Mouse (Mus musculus): ENCODE data around the gene Neurl1b. TPM values are rescaled to one million over a fixed set of nuclear protein-coding genes. Genes with fewer than 3 reads are reported as not detected.

Gene Neurl1b
- polyA plus RNA-seq, 1 experiment = 7.9 TPM

DNA sequence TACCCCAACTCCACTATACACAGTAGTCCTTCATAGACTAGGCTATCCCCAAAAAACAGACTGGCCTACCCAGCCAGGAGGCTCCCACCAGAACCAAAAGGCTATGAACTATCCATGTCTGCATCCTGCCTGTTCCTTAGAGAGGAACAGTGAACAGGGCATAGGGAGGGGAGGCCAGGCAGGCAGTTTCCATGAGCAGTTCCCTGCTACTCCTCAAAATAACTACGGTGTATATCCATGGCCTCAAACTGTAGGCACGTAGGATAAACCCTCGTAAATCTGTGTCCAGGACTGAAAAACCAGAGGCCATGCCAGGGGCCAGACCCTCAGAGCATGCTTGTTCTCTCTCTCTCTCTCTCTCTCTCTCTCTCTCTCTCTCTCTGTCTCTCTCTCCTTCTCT, 17.9 kb upstream of the Neurl1b start:
- no peak for DNase-seq (ENCODE audit: low spot score)

- no peak for DNase-seq (ENCODE audit: low spot score)
Observed at GRCm38 (mm10) chr17:26397339-26397738, 17.3 kb upstream of the Neurl1b start.

- no peak for DNase-seq (ENCODE audit: low spot score)
Observed at GRCm38 (mm10) chr17:26405340-26406100, 9.1 kb upstream of the Neurl1b start.

DNA sequence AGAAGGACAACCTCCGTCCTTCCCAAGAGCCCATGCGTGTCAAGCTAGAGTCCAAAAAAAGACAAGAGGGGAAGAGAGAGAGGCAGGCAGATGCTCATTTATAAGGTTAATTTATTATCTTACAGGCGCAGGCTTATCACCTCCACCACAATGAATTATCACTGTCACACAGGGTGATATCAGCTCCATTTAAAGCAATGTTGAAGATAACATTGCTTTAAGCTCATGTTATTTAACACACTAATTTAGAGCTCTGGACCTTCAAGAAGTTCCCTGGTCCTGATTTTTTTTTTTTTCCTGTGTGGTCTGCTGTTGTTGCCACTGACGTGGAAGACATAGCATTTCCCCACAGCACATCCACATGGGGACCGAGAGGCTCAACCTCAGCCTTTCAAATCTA, 1.7 kb upstream of the Neurl1b start:
- DNase-seq (ENCODE audit: low spot score) = no peak

GRCm38 (mm10) chr17:26414184-26414522, 476 bp upstream of the Neurl1b start:
- DNase-seq (ENCODE audit: low spot score) = no peak

GRCm38 (mm10) chr17:26415355-26415865, 781 bp downstream of the Neurl1b start:
- no peak for DNase-seq (ENCODE audit: low spot score)

DNA sequence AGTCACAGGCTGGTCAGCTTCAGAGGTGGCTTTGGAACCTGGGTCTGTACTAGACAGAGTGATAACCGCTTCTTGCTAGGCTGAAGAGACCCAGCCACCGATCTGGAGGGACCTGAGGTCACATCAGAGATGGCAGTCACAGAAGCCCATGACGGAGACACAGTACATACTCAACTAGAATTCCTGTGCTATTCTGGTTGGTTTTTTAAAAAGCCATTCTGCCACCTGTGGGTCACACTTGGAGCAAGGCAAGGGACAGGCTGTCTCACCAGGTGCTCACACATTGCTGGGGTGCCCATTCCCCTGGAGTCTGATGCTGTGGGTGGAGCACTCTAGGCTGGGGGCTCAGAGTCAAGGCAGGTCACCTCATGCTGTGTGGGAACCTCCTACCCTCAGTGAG, 1.5 kb downstream of the Neurl1b start:
- no peak for DNase-seq (ENCODE audit: low spot score)

DNA sequence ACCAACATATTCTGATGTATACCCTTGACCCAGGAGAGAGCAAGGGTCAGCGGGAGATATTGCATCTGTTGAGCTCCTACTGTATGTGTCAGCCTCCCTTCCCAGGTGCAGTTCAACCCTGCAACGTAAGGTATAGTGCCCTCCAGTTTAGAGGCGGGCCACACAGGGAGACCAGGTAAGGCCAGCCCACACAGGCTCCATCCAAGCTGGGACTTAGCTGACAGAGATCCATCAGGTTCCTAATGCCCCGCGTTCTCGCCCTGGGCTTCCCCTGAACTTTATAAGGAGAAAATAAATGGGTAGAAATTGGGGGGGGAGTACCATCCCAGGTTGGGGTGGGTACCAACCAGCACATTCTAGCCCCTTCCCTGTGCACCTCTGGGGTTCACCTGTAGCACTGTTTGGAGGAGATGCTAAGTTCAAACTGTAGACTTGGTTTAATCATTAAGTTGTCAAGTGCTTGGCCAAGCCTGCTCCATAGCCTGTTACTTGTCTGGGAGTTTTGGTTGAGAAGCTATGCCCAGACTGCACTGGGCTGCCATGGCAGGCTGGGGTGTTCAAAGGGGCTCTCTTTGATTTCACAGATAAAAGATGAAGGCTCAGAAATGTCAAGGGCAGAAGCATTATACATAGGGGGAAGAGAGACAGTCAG, 3.3 kb downstream of the Neurl1b start:
- DNase-seq (ENCODE audit: low spot score) = no peak

DNA sequence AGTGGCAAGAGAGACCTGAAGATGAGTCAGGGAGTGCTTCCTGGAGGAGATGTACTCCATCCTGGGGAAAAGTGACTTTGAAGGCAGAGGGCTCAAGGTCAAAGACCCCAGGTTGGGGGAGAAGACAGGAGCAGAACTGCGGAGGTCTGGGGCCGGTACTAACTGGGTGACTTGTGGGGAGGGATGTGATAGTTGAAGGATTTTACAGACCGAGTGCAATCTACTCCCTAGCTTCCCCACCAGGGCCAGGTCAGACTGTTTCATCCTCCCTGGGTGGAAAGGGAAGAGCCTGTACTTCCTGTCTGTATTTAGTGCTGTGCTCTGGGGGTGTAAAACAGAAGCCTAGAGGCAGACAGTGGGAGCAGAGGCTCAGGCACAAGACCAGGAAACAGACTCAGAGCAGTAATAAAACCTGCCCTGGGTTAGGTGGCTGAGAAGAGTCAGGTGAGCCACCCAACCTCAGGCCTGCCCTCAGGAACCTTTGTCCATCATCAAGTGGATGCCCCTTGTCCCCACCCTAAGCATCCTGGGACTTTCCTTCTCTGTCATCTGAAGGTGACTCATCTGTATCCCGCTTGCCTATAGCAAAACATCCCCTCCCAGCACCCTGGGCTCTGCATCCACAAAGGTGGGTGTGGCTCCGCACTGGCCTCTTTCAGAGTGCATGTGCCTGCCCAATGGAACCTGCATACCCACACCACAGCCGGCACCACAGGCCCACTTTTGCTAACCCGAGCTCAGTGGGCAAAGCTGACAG, 6.0 kb downstream of the Neurl1b start:
- DNase-seq (ENCODE audit: low spot score) = no peak

GRCm38 (mm10) chr17:26421561-26421960, 6.9 kb downstream of the Neurl1b start:
- DNase-seq (ENCODE audit: low spot score) = no peak

DNA sequence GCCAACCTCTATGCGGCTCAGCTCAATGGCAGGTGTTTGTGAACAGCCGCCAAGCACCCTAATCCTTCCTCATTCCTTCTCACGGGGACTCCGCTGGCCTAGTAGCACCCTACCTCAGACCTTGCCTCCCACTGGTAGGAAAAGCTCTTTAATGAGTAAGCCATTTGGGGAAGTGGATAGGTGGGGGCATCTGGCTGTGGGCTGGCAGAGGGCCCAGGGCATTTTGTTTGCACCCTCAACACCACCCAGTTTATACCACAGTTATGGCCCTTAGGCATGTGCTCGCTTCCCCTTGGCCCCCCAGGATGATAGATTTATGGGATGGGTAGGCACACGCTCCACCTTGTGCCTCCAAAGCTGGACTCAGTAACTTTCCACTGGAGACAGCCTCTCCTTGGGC, 7.8 kb downstream of the Neurl1b start:
- no peak for DNase-seq (ENCODE audit: low spot score)

- peak; percentile 55 for DNase-seq (ENCODE audit: low spot score)
Observed at GRCm38 (mm10) chr17:26423967-26424641, 9.5 kb downstream of the Neurl1b start.

GRCm38 (mm10) chr17:26424973-26425735, 10.5 kb downstream of the Neurl1b start:
- DNase-seq (ENCODE audit: low spot score) = no peak

DNA sequence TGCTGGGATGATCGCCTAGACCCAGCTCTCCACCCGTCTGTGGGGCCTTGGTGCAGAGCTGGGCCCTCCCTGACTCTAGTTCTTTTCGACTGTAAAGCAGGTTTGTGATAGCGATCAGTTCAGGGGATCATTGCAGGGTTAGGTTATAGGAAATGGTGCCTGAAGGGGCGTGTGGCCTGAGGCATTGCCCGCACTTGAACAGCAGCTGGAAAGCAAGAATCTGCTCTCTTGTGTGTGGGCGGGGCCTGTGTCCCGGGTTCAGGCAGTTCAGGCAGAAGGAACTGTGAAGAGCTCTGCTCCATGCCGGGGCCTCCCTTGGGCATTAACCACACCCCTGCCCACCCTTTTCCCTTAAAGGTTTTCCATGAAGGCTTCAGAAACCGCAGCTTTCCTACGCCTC, 18.7 kb downstream of the Neurl1b start:
- no peak for DNase-seq (ENCODE audit: low spot score)

GRCm38 (mm10) chr17:26437089-26437815, 22.6 kb downstream of the Neurl1b start:
- no peak for DNase-seq (ENCODE audit: low spot score)

DNA sequence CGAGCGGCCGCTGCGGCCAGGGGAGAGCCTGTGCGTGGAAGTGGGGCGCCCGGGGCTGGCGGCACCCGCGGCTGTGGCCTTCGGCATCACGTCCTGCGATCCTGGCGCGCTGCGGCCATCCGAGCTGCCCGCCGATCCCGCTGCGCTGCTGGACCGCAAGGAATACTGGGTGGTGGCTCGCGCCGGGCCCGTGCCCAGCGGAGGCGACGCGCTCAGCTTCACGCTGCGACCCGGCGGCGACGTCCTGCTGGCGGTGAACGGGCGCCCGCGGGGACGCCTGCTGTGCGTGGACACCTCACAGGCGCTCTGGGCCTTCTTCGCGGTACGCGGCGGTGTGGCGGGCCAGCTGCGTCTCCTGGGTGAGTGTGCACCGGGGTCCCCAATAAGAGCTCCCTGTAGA, 24.4 kb downstream of the Neurl1b start:
- DNase-seq (ENCODE audit: low spot score) = no peak

DNA sequence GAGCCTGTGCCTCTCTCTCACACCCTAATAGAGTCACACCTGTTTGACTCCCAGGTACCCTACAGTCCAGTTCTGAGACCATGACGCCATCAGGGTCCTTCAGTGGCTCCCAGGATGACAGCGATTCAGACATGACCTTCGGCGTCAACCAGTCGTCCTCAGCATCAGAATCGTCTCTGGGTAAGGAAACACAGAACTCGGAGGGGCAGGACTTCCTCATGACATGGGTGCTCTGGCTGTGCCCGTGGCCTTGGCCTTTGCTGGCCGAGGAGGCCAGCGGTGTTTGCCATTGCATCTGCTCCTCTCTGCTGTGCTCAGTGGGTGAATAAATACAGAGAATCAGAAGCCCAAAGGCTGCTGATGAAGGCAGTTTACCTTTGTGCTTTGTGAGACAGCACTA, 26.4 kb downstream of the Neurl1b start:
- DNase-seq (ENCODE audit: low spot score) = no peak

- DNase-seq (ENCODE audit: low spot score) = no peak
Observed at GRCm38 (mm10) chr17:26442197-26442596, 27.6 kb downstream of the Neurl1b start.

- no peak for DNase-seq (ENCODE audit: low spot score)
Observed at GRCm38 (mm10) chr17:26443865-26444264, 29.2 kb downstream of the Neurl1b start.

GRCm38 (mm10) chr17:26449472-26449871, 34.8 kb downstream of the Neurl1b start:
- no peak for DNase-seq (ENCODE audit: low spot score)
